Mouse (Mus musculus) heart, adult 11 months (tissue): ENCODE data around the gene 4933428M09Rik.
"Not testable (repeated sequence)": the region's sequence is repeated elsewhere in the genome, so short reads cannot be mapped to it uniquely, and the experiment has no call there.

Source experiments
- DNase-seq: peaks from one replicate; pipeline ENCODE4 v3.0.0; 2022

4933428M09Rik gene

DNA sequence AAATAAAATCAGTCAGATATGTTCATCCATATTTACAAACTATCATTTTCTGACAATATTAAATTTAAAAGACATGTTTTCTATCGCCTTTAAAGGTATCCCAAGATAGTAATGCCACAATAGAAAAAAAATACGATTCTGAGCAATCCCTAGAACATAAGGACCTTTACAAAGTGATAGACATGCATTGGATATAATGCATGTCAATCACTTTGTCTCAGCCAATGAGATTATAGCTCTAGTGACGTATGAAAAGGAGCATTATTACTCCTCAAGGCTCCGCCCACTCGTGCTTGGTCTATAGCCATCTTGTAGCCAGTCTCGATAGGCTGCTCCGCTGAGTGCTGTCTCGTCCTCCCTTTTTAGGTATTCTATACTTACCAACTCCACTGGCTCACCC, at the start of gene 4933428M09Rik:
Gene 4933428M09Rik, plus strand, starts transcription at position 301 of the 400 bp plus-strand sequence.
- no peak for DNase-seq

DNA sequence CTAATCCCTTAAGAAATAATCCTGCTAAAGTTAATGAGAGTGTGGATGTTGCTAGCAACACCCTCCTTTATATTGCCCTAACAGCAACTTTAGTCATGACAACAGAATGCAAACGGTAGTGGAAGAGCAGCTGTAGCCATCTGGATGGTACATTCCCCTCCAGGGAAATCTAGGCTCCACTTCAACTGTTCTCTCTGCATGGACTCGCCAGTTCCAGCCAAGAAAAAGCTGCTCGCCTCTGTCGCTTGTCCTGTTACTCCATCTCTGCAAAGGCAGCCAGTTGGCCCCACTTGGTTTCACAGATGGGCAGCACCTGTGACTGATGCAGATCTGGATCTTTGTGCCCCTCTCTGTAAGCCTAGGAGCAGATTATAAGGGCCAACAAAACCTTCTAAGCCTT, 45.0 kb upstream of the 4933428M09Rik start:
- DNase-seq, result peak; percentile 92

- DNase-seq, result not testable (repeated sequence)
Observed at GRCm38 (mm10) chrX:139191506-139191905, 12.5 kb downstream of the 4933428M09Rik start.

DNA sequence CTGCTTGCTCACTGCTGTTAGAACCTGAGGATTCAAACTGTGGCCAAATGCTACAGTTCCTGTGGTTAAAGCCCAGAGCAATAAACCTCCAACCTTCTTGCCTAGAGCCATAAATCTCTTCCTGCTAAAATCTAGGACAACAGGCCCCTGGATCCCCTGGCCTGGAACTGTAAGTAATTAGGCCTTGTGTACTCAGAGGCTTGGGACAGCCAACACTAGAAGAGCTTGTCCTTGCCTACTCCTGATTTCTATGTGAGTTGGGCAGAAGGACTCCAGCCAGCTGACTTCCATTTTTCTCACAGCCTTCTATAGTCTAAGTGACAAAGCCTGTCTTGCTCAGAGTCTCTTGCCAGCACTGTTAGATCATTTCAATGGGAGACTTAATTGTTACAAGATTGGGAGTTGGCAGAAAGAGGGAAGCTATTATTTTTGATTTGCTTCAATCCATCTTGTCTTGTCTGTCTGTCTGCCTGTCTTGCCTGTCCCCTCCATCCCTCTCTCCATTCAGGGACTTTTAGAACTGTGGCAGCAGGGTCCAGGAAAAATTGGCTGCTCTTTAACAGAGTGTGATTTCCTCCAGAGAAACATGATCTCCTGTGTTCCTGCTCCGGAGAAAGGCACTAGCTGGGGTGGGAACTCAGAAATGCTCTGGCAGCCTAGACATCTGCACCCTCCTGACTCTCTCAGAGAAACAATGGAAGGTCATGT, 15.7 kb downstream of the 4933428M09Rik start:
- no peak for DNase-seq

DNA sequence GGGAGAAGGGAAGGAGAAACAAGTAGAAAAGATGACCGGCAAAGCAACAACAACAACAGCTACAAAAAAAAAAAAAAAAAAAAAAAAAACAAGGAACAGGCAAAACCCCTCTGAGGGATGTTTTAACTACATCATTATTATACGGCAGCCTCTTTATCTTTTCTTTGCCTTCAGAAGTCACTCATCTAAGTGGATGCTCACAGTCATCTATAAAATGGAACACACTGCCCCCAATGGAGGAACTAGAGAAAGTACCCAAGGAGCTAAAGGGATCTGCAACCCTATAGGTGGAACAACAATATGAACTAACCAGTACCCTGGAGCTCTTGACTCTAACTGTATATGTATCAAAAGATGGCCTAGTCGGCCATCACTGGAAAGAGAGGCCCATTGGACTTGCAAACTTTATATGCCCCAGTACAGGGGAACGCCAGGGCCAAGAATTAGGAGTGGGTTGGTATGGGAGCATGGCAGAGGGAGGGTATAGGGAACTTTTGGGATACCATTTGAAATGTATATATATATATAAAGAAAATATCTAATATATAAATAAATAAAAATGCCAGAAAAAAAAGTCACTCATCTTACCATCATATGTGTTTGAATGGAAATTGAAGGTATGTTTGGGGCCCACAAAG, 30.3 kb downstream of the 4933428M09Rik start:
- DNase-seq, result not testable (repeated sequence)

DNA sequence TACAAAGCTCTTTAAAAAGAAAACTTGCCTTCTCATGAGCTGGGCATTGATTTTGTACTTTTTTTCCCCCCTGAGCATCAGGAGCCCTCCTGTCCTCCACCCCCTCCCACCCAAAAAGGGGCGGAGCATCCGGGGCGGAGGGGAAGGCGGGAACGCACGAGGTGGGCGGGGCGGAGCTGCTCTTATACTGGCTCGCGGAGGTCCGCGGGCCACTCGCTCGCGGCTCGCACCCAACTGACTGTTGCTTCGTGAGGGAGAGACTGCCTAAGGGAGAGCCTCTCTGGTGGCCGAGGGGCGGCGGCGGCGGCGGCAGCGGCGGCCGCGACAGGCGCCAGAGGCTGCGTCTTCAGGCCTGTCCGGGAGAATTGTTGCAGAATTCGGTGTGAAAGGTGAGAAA, 30.8 kb downstream of the 4933428M09Rik start, which contains the start of gene Mum1l1:
Gene Mum1l1, plus strand, starts transcription at position 214 of the 397 bp plus-strand sequence.
- peak; percentile 96 for DNase-seq

- DNase-seq, result no peak
Observed at GRCm38 (mm10) chrX:139214765-139215164, 35.7 kb downstream of the 4933428M09Rik start.

GRCm38 (mm10) chrX:139216409-139216808, 37.4 kb downstream of the 4933428M09Rik start:
- no peak for DNase-seq

GRCm38 (mm10) chrX:139216991-139217593, 38.1 kb downstream of the 4933428M09Rik start:
- DNase-seq, result no peak

DNA sequence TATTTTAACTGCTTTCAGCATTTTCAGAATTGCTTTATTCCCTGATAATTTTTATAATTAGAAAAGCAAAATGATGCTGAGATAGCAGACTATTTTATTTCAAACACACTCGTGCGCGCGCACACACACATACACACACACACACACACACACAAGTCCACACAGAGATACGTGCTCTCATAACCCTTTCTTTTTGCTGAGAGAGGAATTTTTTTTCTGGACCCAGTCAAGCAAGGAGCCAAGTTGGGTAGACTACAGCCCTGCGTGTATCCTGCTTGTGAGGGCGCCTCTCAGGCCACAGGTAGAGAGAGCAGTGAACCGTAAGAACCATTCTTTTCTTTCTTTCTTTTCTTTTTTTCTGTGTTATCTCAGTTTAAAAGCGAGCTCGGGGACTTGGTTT, 38.7 kb downstream of the 4933428M09Rik start:
- no peak for DNase-seq

- no peak for DNase-seq
Observed at GRCm38 (mm10) chrX:139219017-139219416, 40.0 kb downstream of the 4933428M09Rik start.

DNA sequence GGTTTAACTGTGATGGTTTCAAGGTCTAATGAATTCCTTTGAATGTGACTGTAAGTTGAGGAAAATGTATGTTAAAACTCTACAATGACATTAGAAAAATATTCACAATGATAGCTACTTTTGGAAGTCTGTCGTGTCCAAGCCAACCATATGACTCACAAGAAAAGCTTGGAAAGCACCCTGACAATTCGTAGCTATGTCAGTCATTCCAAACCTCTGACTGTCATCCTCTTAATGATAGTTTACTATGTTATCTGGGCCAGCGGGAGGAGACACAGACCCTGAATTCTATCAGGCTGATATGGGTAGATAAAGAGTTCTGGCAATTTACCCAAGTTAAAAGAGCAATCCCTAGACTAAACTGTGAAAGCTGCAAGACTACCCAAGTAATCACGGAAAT, 41.8 kb downstream of the 4933428M09Rik start:
- peak; percentile 72 for DNase-seq

GRCm38 (mm10) chrX:139221893-139222292, 42.9 kb downstream of the 4933428M09Rik start:
- DNase-seq, result no peak
